Mouse (Mus musculus) spleen, postnatal 14 days (tissue): Measurements from ENCODE around the gene Fkbp3.

Experiments used
- DNase-seq, 2 experiments: peaks; one replicate each; pipeline ENCODE4 v3.0.0; 2021 to 2022; ENCODE audit warnings: low spot score in 2 of 2

The Fkbp3 gene

GRCm38 (mm10) chr12:65035839-65036189, 38.0 kb downstream of the Fkbp3 start:
- DNase-seq = no peak

GRCm38 (mm10) chr12:65022842-65023241, 51.0 kb downstream of the Fkbp3 start:
- DNase-seq = no peak
